Mouse (Mus musculus) heart, postnatal 25 days (tissue): ENCODE results near the gene Stk11. TPM values are rescaled to one million over a fixed set of nuclear protein-coding genes. Genes with fewer than 3 reads are reported as not detected.

Experiments
- DNase-seq: peaks from one replicate; pipeline ENCODE4 v3.0.0; 2022; ENCODE audit warnings: low spot score
- intact Hi-C: fragments of 180-260 bp; cut with DNase I; formaldehyde crosslinking; loops from one replicate; pipeline ENCODE4 v1.15.1; 2025
- total RNA-seq, 2 experiments: library from RNA; stranded (reverse); gene quantifications; 2 replicates each; pipeline ENCODE4 v1.2.3; 2021

Stk11 gene
- total RNA-seq = 100 to 1,000 TPM; 133 to 138 TPM

- DNase-seq = peak; percentile 99
- intact Hi-C loops = loop anchor here (2.0 kb wide), 2 partner anchors 61 to 129 kb away; no protein-coding TSS in a partner anchor
Observed at GRCm38 (mm10) chr10:80115290-80115943, at the start of gene Stk11. Gene Stk11, plus strand, starts transcription at chr10:80115803.

DNA sequence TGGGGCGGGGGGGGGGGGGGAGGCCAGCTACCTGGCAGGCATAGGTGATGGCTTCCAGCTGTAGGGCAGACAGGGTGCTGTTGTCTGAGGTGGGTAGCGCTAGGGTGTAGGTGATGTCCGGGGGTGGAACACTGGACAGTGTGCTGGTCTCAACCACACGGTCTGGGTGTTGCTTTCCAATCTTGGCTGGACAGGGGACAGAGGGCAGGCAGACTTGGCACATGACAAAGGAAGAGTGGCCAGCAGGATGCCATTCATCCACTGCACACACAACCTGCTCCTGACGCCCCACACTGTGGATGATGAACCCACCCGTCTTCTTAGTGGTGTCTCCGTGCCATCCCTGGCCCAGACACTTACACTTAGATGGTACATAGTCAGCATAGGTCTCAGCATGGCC, 46.4 kb upstream of the Stk11 start:
- intact Hi-C loops = no loop called here
- DNase-seq = no peak

GRCm38 (mm10) chr10:80069948-80070450, 45.6 kb upstream of the Stk11 start:
- intact Hi-C loops = loop anchor here (5.0 kb wide), 1 partner anchor 42 kb away; no protein-coding TSS in a partner anchor
- DNase-seq = no peak

DNA sequence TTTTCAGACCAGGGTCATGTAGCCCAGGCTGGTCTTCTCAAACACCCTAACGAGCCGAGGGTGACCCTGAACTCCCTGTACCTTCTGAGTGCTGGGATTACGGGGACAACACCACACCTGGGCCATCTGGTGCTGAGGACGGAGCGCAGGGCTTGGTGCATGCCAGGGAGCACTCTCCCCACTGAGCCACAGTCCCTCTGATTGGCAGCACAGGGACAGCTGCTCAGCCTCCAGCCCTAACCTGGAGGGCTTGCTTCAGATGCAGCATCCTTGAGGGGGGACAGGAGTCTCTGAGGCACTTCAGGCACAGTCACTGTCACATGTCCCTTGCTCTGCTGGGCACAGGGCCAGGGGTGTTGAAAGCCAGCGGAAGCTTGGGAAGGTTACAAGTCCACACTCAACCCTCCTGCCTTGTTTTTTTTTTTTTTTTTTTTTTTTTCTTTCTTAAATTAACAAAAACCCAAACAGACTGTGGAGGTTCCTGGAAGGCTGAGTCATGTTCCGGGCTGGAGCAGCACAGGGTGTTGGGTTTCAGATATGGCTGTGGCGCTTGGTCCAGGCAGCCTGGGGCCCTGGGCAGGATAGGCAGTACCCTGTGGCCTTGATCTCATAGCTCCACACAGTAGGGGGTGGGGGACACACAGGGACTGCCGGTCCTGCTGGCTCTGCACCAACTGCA, 44.6 kb upstream of the Stk11 start:
- intact Hi-C loops = loop anchor here (5.0 kb wide), 1 partner anchor 41 kb away; no protein-coding TSS in a partner anchor
- peak; percentile 82 for DNase-seq

GRCm38 (mm10) chr10:80071516-80071900, 44.1 kb upstream of the Stk11 start:
- intact Hi-C loops = loop anchor here (5.0 kb wide), 1 partner anchor 41 kb away; no protein-coding TSS in a partner anchor
- no peak for DNase-seq

- intact Hi-C loops = loop anchor here (5.0 kb wide), 1 partner anchor 39 kb away; no protein-coding TSS in a partner anchor
- no peak for DNase-seq
Observed at GRCm38 (mm10) chr10:80072623-80073489, 42.7 kb upstream of the Stk11 start.

GRCm38 (mm10) chr10:80074813-80075601, 40.6 kb upstream of the Stk11 start:
- intact Hi-C loops = loop anchor here (5.0 kb wide), 1 partner anchor 37 kb away; no protein-coding TSS in a partner anchor
- peak; percentile 74 for DNase-seq

DNA sequence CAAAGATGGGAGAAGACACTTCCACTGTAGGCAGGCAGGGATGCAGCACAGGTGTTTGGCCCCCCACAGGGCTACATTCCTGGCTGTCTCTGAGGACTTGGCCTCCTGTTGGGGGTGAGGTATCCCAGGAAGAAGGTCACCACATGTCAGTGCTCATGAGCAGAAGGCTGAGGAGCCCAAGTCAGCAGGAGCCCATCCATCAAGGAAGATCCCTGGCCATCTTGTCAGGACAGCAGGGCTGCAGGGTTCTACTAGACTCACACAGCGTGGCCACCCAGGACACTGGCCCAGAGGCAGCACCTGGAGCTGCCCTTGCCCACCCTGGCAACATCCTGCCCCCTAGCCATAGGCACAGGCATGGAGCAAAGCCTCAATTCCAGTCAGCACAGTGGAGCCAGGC, 39.7 kb upstream of the Stk11 start:
- no peak for DNase-seq
- intact Hi-C loops = no loop called here

- no peak for DNase-seq
- intact Hi-C loops = no loop called here
Observed at GRCm38 (mm10) chr10:80076386-80076785, 39.2 kb upstream of the Stk11 start.

GRCm38 (mm10) chr10:80077312-80077711, 38.3 kb upstream of the Stk11 start:
- no peak for DNase-seq
- intact Hi-C loops = no loop called here

DNA sequence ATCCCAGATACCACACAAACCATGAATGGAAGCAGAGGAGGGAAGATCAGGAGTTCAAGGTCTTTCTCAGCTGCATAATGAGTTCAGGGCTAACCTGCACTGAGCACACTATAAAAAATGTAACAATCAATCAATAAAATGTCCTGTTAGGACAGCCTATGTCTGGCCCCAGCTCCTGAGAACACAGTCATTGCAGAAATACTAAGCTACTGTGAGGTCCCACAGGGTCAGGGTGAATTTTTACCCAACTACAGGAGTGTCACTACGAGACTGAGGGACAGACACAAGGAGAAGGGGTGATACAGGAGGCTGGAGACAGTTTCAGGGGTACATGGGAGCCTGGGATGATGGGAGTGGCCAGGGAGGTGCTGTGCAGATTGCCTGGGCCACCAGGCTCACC, 37.2 kb upstream of the Stk11 start:
- no peak for DNase-seq
- intact Hi-C loops = no loop called here

DNA sequence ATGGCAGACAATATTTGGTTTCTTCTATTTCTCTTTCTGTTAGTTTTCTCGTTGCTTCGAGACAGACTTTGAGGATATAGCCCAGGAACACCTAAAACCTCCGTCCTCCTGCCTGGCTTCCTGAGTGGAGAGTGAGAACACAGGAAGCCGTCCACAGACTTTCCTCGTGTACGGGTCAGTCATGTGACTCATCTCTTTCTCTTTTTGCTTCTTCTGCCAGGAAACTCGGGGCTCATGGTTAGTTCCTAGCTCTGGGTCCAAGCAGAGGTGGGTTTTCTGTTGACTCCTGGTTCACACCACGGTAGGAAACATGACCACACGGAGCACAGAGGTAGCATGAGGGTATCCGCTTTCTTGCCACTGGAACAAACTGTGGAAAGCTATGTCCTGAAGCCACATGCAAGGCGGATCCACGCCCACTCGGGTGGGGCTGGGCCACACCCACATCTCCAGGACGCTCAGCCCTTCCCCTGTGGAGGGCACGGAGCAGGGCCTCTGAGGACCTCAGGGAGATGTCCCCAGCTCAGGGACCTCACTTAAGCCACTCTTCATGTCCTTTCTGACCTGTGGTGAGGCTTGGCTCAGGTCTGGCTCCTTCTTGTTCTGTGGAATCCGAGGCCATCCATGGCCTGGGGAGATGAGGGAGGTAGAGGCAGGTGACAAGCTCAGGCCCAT, 35.1 kb upstream of the Stk11 start:
- DNase-seq = no peak
- intact Hi-C loops = no loop called here

DNA sequence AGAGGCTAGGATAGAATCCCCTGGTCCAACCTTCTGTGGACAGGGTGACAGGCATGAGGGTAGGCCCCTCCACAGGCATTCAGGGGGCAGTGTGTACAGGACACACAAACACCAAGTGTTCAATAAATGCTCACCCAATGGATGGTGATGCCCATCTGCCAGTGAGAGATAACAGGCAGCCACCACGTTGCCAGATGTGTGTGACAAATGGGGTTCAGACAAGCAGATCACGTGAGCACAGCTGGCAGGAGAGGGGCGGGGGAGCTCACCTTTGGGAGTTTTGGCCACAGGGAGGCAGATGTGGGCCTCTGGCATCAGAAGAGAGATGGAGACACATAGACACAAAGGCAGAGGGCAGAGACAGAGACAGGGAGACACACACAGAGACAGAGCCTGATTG, 34.5 kb upstream of the Stk11 start:
- intact Hi-C loops = no loop called here
- no peak for DNase-seq

GRCm38 (mm10) chr10:80084817-80085487, 30.7 kb upstream of the Stk11 start:
- intact Hi-C loops = no loop called here
- no peak for DNase-seq

- DNase-seq = no peak
- intact Hi-C loops = no loop called here
Observed at GRCm38 (mm10) chr10:80086847-80087246, 28.8 kb upstream of the Stk11 start.

- no peak for DNase-seq
- intact Hi-C loops = no loop called here
Observed at GRCm38 (mm10) chr10:80087483-80087882, 28.1 kb upstream of the Stk11 start.

GRCm38 (mm10) chr10:80089146-80089545, 26.5 kb upstream of the Stk11 start:
- intact Hi-C loops = no loop called here
- DNase-seq = no peak

GRCm38 (mm10) chr10:80091527-80091926, 24.1 kb upstream of the Stk11 start:
- intact Hi-C loops = no loop called here
- no peak for DNase-seq
